Mouse (Mus musculus) liver, embryonic 14.5 days (tissue): ENCODE results near the gene Cpsf4.

Source experiments
- CTCF ChIP-seq: IDR thresholded peaks from 2 replicates; pipeline ENCODE4 v1.5.1; 2016; ENCODE audit warnings: antibody characterized with exemption, low read depth, control low read depth
- EP300 ChIP-seq: IDR thresholded peaks from 2 replicates; pipeline ENCODE4 v1.6.1; 2016; ENCODE audit warnings: antibody characterized with exemption, low read depth

GRCm38 (mm10) chr5:145147748-145148147, 19.3 kb upstream of the Cpsf4 start:
- TF ChIP-seq EP300 (no peak), CTCF (no peak)
